Mouse (Mus musculus) midbrain, embryonic 10.5 days (tissue): ENCODE data around the gene Gm12184. TPM values are rescaled to one million over a fixed set of nuclear protein-coding genes. Genes with fewer than 3 reads are reported as not detected.

ENCODE experiments used
- DNase-seq: peaks from one replicate; pipeline ENCODE4 v3.0.0-alpha.2; 2017; ENCODE audit warnings: low spot score
- H3K27ac ChIP-seq: fragments of 300-500 bp; sonication (generic); replicated peaks from 2 replicates; pipeline ENCODE4 v1.5.1; 2016; ENCODE audit warnings: mild to moderate bottlenecking
- H3K27me3 ChIP-seq: fragments of 300-500 bp; sonication (generic); 2 replicates; pipeline ENCODE4 v1.6.1; 2016; ENCODE audit warnings: low read depth, mild to moderate bottlenecking; ENCODE audit not compliant: poor library complexity, severe bottlenecking
- H3K36me3 ChIP-seq: fragments of 300-500 bp; sonication (generic); 2 replicates; pipeline ENCODE4 v1.6.1; 2016; ENCODE audit warnings: mild to moderate bottlenecking, moderate library complexity
- H3K4me1 ChIP-seq: fragments of 300-500 bp; sonication (generic); 2 replicates; pipeline ENCODE4 v1.6.1; 2016
- H3K4me3 ChIP-seq: fragments of 300-500 bp; sonication (generic); 2 replicates; pipeline ENCODE4 v1.5.1; 2016; ENCODE audit warnings: mild to moderate bottlenecking, moderate library complexity
- H3K9me3 ChIP-seq: fragments of 300-500 bp; sonication (generic); replicated peaks from 2 replicates; pipeline ENCODE4 v1.6.1; 2016; ENCODE audit warnings: mild to moderate bottlenecking
- WGBS: fragments of 180-500 bp; shearing (Covaris S2); methylation state at CpG from one replicate; pipeline ENCODE4 v1.1.7; 2016; 5-methylcytosine and 5-hydroxymethylcytosine counted together
- polyA plus RNA-seq: library from polyadenylated mRNA; unstranded; fragments of >200 nt; fragmentation: Nextera tagmentation; extraction: Ambion mirVana; gene quantifications from 2 replicates; pipeline ENCODE4 v1.2.1, GENCODE M21; 2016

Gm12184 gene
- polyA plus RNA-seq, 1 experiment from 2014 or later, result 2.1 TPM

- Histone ChIP-seq H3K36me3 (no peaks in the 10 kb centered on the region), H3K27me3 (peaks cover 46% of the 10 kb centered on the region), H3K27ac (no peak overlapping the region), H3K9me3 (no peaks in the 10 kb centered on the region), H3K4me3 (no peak overlapping the region), H3K4me1 (peaks cover 14% of the 10 kb centered on the region)
- WGBS, result 88% methylated on average over 4 of the region's 4 CpGs
- no peak for DNase-seq
Measured at GRCm38 (mm10) chr11:48842378-48842792, 15.9 kb upstream of the Gm12184 start.

DNA sequence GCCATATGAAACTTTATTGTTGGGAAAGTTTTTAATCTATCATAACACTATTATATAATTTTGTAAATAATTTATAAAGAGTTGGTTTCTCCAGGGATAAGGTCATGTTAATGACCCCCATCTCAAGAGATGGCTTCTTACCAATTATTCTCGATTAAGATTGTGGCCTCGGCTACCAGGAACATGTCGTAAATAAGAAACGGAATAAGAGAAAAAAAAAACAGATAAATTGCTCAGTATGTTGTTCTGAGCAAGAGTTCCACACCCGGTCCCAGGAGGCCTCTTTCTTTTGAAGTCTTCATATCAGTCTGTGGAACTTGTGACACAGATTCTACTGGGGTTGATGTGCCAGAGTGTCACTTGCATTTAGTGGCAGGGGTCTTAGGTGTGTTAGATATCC is 14.8 kb upstream of the Gm12184 start:
- H3K27ac ChIP-seq, result no peak overlapping the region
- H3K9me3 ChIP-seq, result no peaks in the 10 kb centered on the region
- peaks cover 57% of the 10 kb centered on the region for H3K27me3 ChIP-seq
- DNase-seq, result no peak
- WGBS, result 89% methylated on average over 5 of the region's 5 CpGs
- no peaks in the 10 kb centered on the region for H3K36me3 ChIP-seq
- peaks cover 21% of the 10 kb centered on the region for H3K4me1 ChIP-seq
- no peak overlapping the region for H3K4me3 ChIP-seq

DNA sequence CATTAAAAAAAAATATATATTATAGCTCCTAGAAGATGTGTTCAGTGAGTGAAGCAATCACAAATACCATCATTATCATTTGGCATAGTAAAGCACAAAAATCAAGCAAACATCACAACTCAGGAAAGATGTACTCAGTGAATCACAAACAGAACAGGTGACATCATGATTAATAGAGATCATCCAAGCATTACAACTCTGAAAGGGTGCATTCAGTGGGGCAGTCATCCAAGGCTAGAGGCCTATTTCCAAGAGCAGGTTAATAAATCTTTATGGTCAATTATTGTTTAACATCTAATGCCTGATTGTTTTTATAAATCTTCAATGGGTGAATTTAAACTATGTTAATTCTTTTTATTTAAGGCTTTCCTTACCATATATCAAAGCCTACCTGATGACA is 14.3 kb upstream of the Gm12184 start:
- Histone ChIP-seq H3K36me3 (no peaks in the 10 kb centered on the region), H3K27me3 (peaks cover 58% of the 10 kb centered on the region), H3K27ac (no peak overlapping the region), H3K4me3 (no peak overlapping the region), H3K4me1 (peaks cover 21% of the 10 kb centered on the region), H3K9me3 (no peaks in the 10 kb centered on the region)
- no peak for DNase-seq

GRCm38 (mm10) chr11:48838879-48839680 is 12.6 kb upstream of the Gm12184 start:
- DNase-seq, result no peak
- 73% methylated on average over 10 of the region's 10 CpGs for WGBS
- H3K27ac ChIP-seq, result no peak overlapping the region
- no peaks in the 10 kb centered on the region for H3K36me3 ChIP-seq
- H3K4me3 ChIP-seq, result peak overlapping the region; percentile 88
- H3K27me3 ChIP-seq, result peaks cover 55% of the 10 kb centered on the region
- H3K4me1 ChIP-seq, result peaks cover 31% of the 10 kb centered on the region
- H3K9me3 ChIP-seq, result no peaks in the 10 kb centered on the region

DNA sequence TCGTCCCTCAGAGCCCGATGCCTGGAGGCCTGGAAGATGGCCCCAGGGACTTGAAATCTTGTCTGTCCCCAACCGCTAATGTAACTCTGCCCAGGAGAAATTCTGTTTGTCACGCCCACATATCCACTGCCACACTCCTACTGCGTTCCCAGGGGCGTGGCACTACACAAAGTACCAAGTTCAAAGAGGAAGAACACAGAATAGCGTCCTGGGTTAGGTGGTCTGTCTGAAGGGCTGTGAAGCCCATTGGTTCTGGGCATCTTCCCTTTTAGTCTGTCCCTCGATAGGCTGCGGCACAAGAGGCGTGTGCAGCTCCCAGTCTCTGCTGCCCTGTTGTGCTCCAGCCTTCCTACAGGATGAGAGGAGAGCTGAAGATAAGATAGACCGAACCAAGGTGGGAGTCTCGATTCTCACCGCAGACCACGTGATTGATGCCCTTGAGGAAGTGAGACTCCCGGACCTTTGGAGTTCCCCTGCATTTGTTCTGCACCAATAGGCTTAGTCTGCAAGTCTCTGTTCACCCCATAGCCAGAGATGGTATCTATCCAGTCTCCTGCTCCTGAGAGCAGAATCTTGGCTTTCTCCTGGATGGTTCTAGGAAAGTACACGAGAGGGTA is 11.8 kb upstream of the Gm12184 start:
- peaks cover 55% of the 10 kb centered on the region for H3K27me3 ChIP-seq
- H3K9me3 ChIP-seq, result no peaks in the 10 kb centered on the region
- H3K27ac ChIP-seq, result no peak overlapping the region
- peaks cover 31% of the 10 kb centered on the region for H3K4me1 ChIP-seq
- peak; percentile 46 for DNase-seq
- H3K36me3 ChIP-seq, result no peaks in the 10 kb centered on the region
- 5% methylated on average over 16 of the region's 16 CpGs for WGBS
- peak overlapping the region; percentile 88 for H3K4me3 ChIP-seq

- peak overlapping the region; percentile 88 for H3K4me3 ChIP-seq
- no peaks in the 10 kb centered on the region for H3K36me3 ChIP-seq
- WGBS, result under 1% methylated on average over 77 of the region's 77 CpGs
- H3K27ac ChIP-seq, result peak overlapping the region; percentile 74
- peaks cover 55% of the 10 kb centered on the region for H3K27me3 ChIP-seq
- peak; percentile 66 for DNase-seq
- H3K9me3 ChIP-seq, result no peaks in the 10 kb centered on the region
- H3K4me1 ChIP-seq, result peaks cover 31% of the 10 kb centered on the region
Measured at GRCm38 (mm10) chr11:48837310-48838180, 11.1 kb upstream of the Gm12184 start.

GRCm38 (mm10) chr11:48836990-48837309 is 10.5 kb upstream of the Gm12184 start:
- peaks cover 31% of the 10 kb centered on the region for H3K4me1 ChIP-seq
- H3K4me3 ChIP-seq, result peak overlapping the region; percentile 88
- no peak for DNase-seq
- no peaks in the 10 kb centered on the region for H3K9me3 ChIP-seq
- peaks cover 55% of the 10 kb centered on the region for H3K27me3 ChIP-seq
- H3K36me3 ChIP-seq, result no peaks in the 10 kb centered on the region
- WGBS, result 9% methylated on average over 11 of the region's 11 CpGs
- peak overlapping the region; percentile 74 for H3K27ac ChIP-seq

- H3K27ac ChIP-seq, result no peak overlapping the region
- no peaks in the 10 kb centered on the region for H3K9me3 ChIP-seq
- DNase-seq, result no peak
- no peaks in the 10 kb centered on the region for H3K36me3 ChIP-seq
- peaks cover 31% of the 10 kb centered on the region for H3K4me1 ChIP-seq
- peaks cover 55% of the 10 kb centered on the region for H3K27me3 ChIP-seq
- no peak overlapping the region for H3K4me3 ChIP-seq
- 75% methylated on average over 6 of the region's 6 CpGs for WGBS
Measured at GRCm38 (mm10) chr11:48835923-48836322, 9.5 kb upstream of the Gm12184 start.

- peak overlapping the region; percentile 59 for H3K4me3 ChIP-seq
- H3K36me3 ChIP-seq, result no peaks in the 10 kb centered on the region
- under 1% methylated on average over 30 of the region's 30 CpGs for WGBS
- H3K9me3 ChIP-seq, result no peaks in the 10 kb centered on the region
- peak overlapping the region; percentile 50 for H3K27ac ChIP-seq
- peaks cover 31% of the 10 kb centered on the region for H3K4me1 ChIP-seq
- peaks cover 46% of the 10 kb centered on the region for H3K27me3 ChIP-seq
- peak; percentile 88 for DNase-seq
Measured at GRCm38 (mm10) chr11:48833731-48834639, 7.5 kb upstream of the Gm12184 start.

- DNase-seq, result no peak
- H3K27me3 ChIP-seq, result peaks cover 43% of the 10 kb centered on the region
- H3K4me3 ChIP-seq, result peak overlapping the region; percentile 59
- no peaks in the 10 kb centered on the region for H3K36me3 ChIP-seq
- 47% methylated on average over 9 of the region's 9 CpGs for WGBS
- no peaks in the 10 kb centered on the region for H3K9me3 ChIP-seq
- no peak overlapping the region for H3K27ac ChIP-seq
- peaks cover 25% of the 10 kb centered on the region for H3K4me1 ChIP-seq
Measured at GRCm38 (mm10) chr11:48833078-48833730, 6.7 kb upstream of the Gm12184 start.

DNA sequence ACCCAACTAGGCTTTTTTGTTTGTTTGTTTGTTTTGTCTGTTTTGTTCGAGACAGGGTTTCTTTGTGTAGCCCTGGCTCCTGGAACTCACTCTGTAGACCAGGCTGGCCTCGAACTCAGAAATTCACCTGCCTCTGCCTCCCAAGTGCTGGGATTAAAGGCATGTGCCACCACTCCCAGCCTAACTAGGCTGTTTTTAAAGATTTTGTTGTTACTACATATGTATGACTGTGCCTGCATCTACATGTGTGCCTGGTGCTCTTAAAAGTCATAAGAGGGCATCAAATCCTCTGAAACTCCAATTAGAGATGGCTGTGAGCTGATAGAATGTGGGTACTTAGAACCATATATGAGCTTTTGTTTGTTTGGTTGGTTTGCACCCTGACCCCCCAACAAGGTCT is 4.8 kb upstream of the Gm12184 start:
- Histone ChIP-seq H3K4me1 (peaks cover 13% of the 10 kb centered on the region), H3K36me3 (no peaks in the 10 kb centered on the region), H3K27ac (no peak overlapping the region), H3K27me3 (peaks cover 37% of the 10 kb centered on the region), H3K9me3 (peaks cover 5% of the 10 kb centered on the region; the same call in 1 of the 2 replicates), H3K4me3 (no peak overlapping the region)
- 73% methylated on average over 2 of the region's 2 CpGs for WGBS
- no peak for DNase-seq
